Mouse (Mus musculus): ENCODE results near the gene Gemin5.

DNA sequence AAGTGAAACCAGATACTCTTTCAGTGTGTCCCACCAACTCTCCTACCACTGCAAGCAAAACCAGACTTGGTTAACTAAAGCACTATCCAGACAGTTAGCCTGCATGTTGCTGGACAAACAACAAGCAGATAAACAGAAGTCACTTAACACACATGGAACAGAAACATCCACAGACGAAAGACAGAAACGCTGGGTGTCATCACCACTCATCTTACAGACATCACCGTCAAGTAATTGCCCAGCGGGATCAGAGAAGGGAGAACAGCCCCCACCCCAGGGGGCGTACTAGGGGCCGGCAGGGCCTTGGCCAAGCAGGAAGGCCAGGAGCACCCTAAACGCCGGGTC lies 545 bp downstream of the Gemin5 start:
- TF ChIP-seq CTCF (conservative IDR thresholded peaks at IDR 0.05 in 1 of 2, IDR thresholded peaks at IDR 0.05 in 1 of 2; ENCODE audit: low read depth in 2 of 2, low read length in 2 of 2) (no peak), POLR2A (IDR thresholded peaks at IDR 0.05; ENCODE audit: low read depth, low read length) (no peak), USF1 (IDR thresholded peaks at IDR 0.05; ENCODE audit: low read depth, low read length) (no peak), MAX (IDR thresholded peaks at IDR 0.05; ENCODE audit: low read length) (no peak), JUN (IDR thresholded peaks at IDR 0.05; ENCODE audit: insufficient read depth, low read depth, low read length) (no peak), MAZ (IDR thresholded peaks at IDR 0.05; ENCODE audit: low read depth, low read length) (no peak), TCF12 (IDR thresholded peaks at IDR 0.05; ENCODE audit: low read depth, low read length) (no peak), ETS1 (conservative IDR thresholded peaks at IDR 0.05; ENCODE audit: low read depth, low read length) (no peak), NRF1 (IDR thresholded peaks at IDR 0.05; ENCODE audit: low read depth, low read length) (no peak), SIN3A (IDR thresholded peaks at IDR 0.05; ENCODE audit: low read length) (no peak), ZNF384 (IDR thresholded peaks at IDR 0.05; ENCODE audit: low read depth, low read length) (no peak), RAD21 (IDR thresholded peaks at IDR 0.05; ENCODE audit: low read depth, low read length) (no peak), ZKSCAN1 (IDR thresholded peaks at IDR 0.05; ENCODE audit: borderline replicate concordance, low read depth, low read length) (no peak), ELF1 (IDR thresholded peaks at IDR 0.05; ENCODE audit: low read depth, low read length) (no peak)

Data from CH12.LX (cell line).